Mouse (Mus musculus): ENCODE data around the gene Fxyd5. TPM values are rescaled to one million over a fixed set of nuclear protein-coding genes. Genes with fewer than 3 reads are reported as not detected.

The Fxyd5 gene
- polyA plus RNA-seq, 1 experiment from 2014 or later = 19.3 TPM

- H3K36me3 ChIP-seq (ENCODE audit: control insufficient read depth, insufficient read depth) = no peaks in the 10 kb centered on the region
- H3K27ac ChIP-seq (ENCODE audit: low read depth, low read length) = no peak overlapping the region
- H3K27me3 ChIP-seq (replicated peaks; ENCODE audit: control insufficient read depth, insufficient read depth, low read length) = no peaks in the 10 kb centered on the region
- ATAC-seq = no peak
- no peaks in the 10 kb centered on the region for H3K4me1 ChIP-seq (replicated peaks; ENCODE audit: control insufficient read depth, insufficient read depth, low read length)
- WGBS = 78% methylated on average over 5 of the region's 5 CpGs
- no peaks in the 10 kb centered on the region for H3K9me3 ChIP-seq (ENCODE audit: control insufficient read depth)
- no peak overlapping the region for H3K4me3 ChIP-seq (ENCODE audit: low read depth, low read length)
- no peak overlapping the region for H3K9ac ChIP-seq (ENCODE audit: low read depth, low read length)
- no peak for TF ChIP-seq CTCF (IDR thresholded peaks at IDR 0.05; ENCODE audit: low read depth)
- H3K4me2 ChIP-seq (replicated peaks; ENCODE audit: low read depth) = no peak overlapping the region
Measured at GRCm38 (mm10) chr7:31012971-31013370, 29.3 kb downstream of the Fxyd5 start.

GRCm38 (mm10) chr7:31008889-31009288 lies 33.4 kb downstream of the Fxyd5 start:
- 0 out of 2 replicates have a peak, but pooled peaks have one; percentile 22 for ATAC-seq
- Histone ChIP-seq H3K36me3 (ENCODE audit: control insufficient read depth, insufficient read depth) (no peaks in the 10 kb centered on the region), H3K4me3 (ENCODE audit: low read depth, low read length) (no peak overlapping the region), H3K9ac (ENCODE audit: low read depth, low read length) (no peak overlapping the region), H3K9me3 (ENCODE audit: control insufficient read depth) (no peaks in the 10 kb centered on the region), H3K27me3 (replicated peaks; ENCODE audit: control insufficient read depth, insufficient read depth, low read length) (no peaks in the 10 kb centered on the region), H3K4me2 (replicated peaks; ENCODE audit: low read depth) (no peak overlapping the region), H3K4me1 (replicated peaks; ENCODE audit: control insufficient read depth, insufficient read depth, low read length) (no peaks in the 10 kb centered on the region), H3K27ac (ENCODE audit: low read depth, low read length) (no peak overlapping the region)
- TF ChIP-seq CTCF (IDR thresholded peaks at IDR 0.05; ENCODE audit: low read depth) = no peak
- 21% methylated on average over 3 of the region's 3 CpGs for WGBS

- H3K27ac ChIP-seq (ENCODE audit: low read depth, low read length) = no peak overlapping the region
- H3K4me1 ChIP-seq (replicated peaks; ENCODE audit: control insufficient read depth, insufficient read depth, low read length) = no peaks in the 10 kb centered on the region
- H3K4me3 ChIP-seq (ENCODE audit: low read depth, low read length) = no peak overlapping the region
- ATAC-seq = no peak
- no peak overlapping the region for H3K9ac ChIP-seq (ENCODE audit: low read depth, low read length)
- H3K9me3 ChIP-seq (ENCODE audit: control insufficient read depth) = no peaks in the 10 kb centered on the region
- H3K36me3 ChIP-seq (ENCODE audit: control insufficient read depth, insufficient read depth) = no peaks in the 10 kb centered on the region
- TF ChIP-seq CTCF (IDR thresholded peaks at IDR 0.05; ENCODE audit: low read depth) = no peak
- no peaks in the 10 kb centered on the region for H3K27me3 ChIP-seq (replicated peaks; ENCODE audit: control insufficient read depth, insufficient read depth, low read length)
- no peak overlapping the region for H3K4me2 ChIP-seq (replicated peaks; ENCODE audit: low read depth)
- WGBS = 31% methylated on average over 1 of the region's 1 CpGs
Measured at GRCm38 (mm10) chr7:31008175-31008574, 34.1 kb downstream of the Fxyd5 start.

GRCm38 (mm10) chr7:31007775-31008174 lies 34.5 kb downstream of the Fxyd5 start:
- H3K9ac ChIP-seq (ENCODE audit: low read depth, low read length) = no peak overlapping the region
- no peaks in the 10 kb centered on the region for H3K27me3 ChIP-seq (replicated peaks; ENCODE audit: control insufficient read depth, insufficient read depth, low read length)
- no peak for ATAC-seq
- H3K27ac ChIP-seq (ENCODE audit: low read depth, low read length) = no peak overlapping the region
- H3K36me3 ChIP-seq (ENCODE audit: control insufficient read depth, insufficient read depth) = no peaks in the 10 kb centered on the region
- H3K4me3 ChIP-seq (ENCODE audit: low read depth, low read length) = no peak overlapping the region
- no peak overlapping the region for H3K4me2 ChIP-seq (replicated peaks; ENCODE audit: low read depth)
- H3K4me1 ChIP-seq (replicated peaks; ENCODE audit: control insufficient read depth, insufficient read depth, low read length) = no peaks in the 10 kb centered on the region
- no peak for TF ChIP-seq CTCF (IDR thresholded peaks at IDR 0.05; ENCODE audit: low read depth)
- H3K9me3 ChIP-seq (ENCODE audit: control insufficient read depth) = no peaks in the 10 kb centered on the region
- WGBS = 84% methylated on average over 1 of the region's 1 CpGs

GRCm38 (mm10) chr7:31002650-31003049 lies 39.6 kb downstream of the Fxyd5 start:
- no peaks in the 10 kb centered on the region for H3K27me3 ChIP-seq (replicated peaks; ENCODE audit: control insufficient read depth, insufficient read depth, low read length)
- 65% methylated on average over 8 of the region's 8 CpGs for WGBS
- H3K9me3 ChIP-seq (ENCODE audit: control insufficient read depth) = no peaks in the 10 kb centered on the region
- no peak for TF ChIP-seq CTCF (IDR thresholded peaks at IDR 0.05; ENCODE audit: low read depth)
- 0 out of 2 replicates have a peak, but pooled peaks cover 3% of the 10 kb centered on the region for H3K4me1 ChIP-seq (replicated peaks; ENCODE audit: control insufficient read depth, insufficient read depth, low read length)
- no peak overlapping the region for H3K4me2 ChIP-seq (replicated peaks; ENCODE audit: low read depth)
- H3K9ac ChIP-seq (ENCODE audit: low read depth, low read length) = no peak overlapping the region
- H3K4me3 ChIP-seq (ENCODE audit: low read depth, low read length) = no peak overlapping the region
- H3K27ac ChIP-seq (ENCODE audit: low read depth, low read length) = no peak overlapping the region
- ATAC-seq = no peak
- H3K36me3 ChIP-seq (ENCODE audit: control insufficient read depth, insufficient read depth) = no peaks in the 10 kb centered on the region

- Histone ChIP-seq H3K4me1 (replicated peaks; ENCODE audit: control insufficient read depth, insufficient read depth, low read length) (0 out of 2 replicates have a peak, but pooled peaks cover 3% of the 10 kb centered on the region), H3K36me3 (ENCODE audit: control insufficient read depth, insufficient read depth) (no peaks in the 10 kb centered on the region), H3K27ac (ENCODE audit: low read depth, low read length) (no peak overlapping the region), H3K27me3 (replicated peaks; ENCODE audit: control insufficient read depth, insufficient read depth, low read length) (no peaks in the 10 kb centered on the region), H3K4me3 (ENCODE audit: low read depth, low read length) (no peak overlapping the region), H3K4me2 (replicated peaks; ENCODE audit: low read depth) (no peak overlapping the region), H3K9me3 (ENCODE audit: control insufficient read depth) (no peaks in the 10 kb centered on the region), H3K9ac (ENCODE audit: low read depth, low read length) (no peak overlapping the region)
- WGBS = 10% methylated on average over 7 of the region's 7 CpGs
- no peak for TF ChIP-seq CTCF (IDR thresholded peaks at IDR 0.05; ENCODE audit: low read depth)
- ATAC-seq = 0 out of 2 replicates have a peak, but pooled peaks have one; percentile 10
Measured at GRCm38 (mm10) chr7:31000505-31001020, 41.7 kb downstream of the Fxyd5 start.
